Mouse (Mus musculus): ENCODE measurements around the gene Map3k7cl. TPM values are rescaled to one million over a fixed set of nuclear protein-coding genes. Genes with fewer than 3 reads are reported as not detected.
A peak's percentile ranks its signal among the peaks of the same experiment; 100 is the strongest.

The Map3k7cl gene
- polyA plus RNA-seq, 1 experiment: 33.0 TPM

DNA sequence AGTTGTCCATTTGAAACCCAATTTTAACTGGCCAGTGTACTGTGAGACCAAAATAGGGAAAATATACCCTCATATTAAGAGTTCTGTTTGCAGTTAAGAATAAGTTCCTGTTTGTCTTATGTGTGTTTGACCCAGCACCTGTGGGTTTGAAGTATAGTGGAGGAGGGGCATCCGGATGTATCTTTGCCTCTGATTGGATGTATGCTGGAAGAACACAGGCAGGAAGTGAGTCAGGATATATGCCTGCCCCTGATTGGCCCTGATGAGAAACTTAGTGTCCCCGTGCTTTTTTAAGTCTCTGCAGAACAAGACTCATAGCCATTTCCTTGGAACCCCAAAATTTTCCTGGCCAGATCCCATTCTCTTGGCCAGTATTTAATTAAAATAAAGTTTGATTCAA is 51.8 kb downstream of the Map3k7cl start:
- WGBS: 72% methylated on average over 2 of the region's 2 CpGs
- H3K27me3 ChIP-seq (replicated peaks; ENCODE audit: control insufficient read depth, insufficient read depth, low read length): no peaks in the 10 kb centered on the region
- H3K4me1 ChIP-seq (ENCODE audit: control insufficient read depth, insufficient read depth, low read length): no peaks in the 10 kb centered on the region
- no peaks in the 10 kb centered on the region for H3K36me3 ChIP-seq (ENCODE audit: control insufficient read depth, insufficient read depth, low read length)
- TF ChIP-seq CTCF (conservative IDR thresholded peaks at IDR 0.05; ENCODE audit: insufficient read depth, insufficient read length, low read depth, low read length) (no peak), POLR2A (IDR thresholded peaks at IDR 0.05; ENCODE audit: low read depth, low read length) (no peak)
- no peak overlapping the region for H3K27ac ChIP-seq (ENCODE audit: insufficient read depth, low read depth, low read length)
- no peak for DNase-seq
- H3K4me3 ChIP-seq (ENCODE audit: insufficient read depth, low read depth, low read length): no peak overlapping the region

GRCm38 (mm10) chr16:87607383-87607782 is 54.3 kb downstream of the Map3k7cl start:
- Histone ChIP-seq H3K27me3 (replicated peaks; ENCODE audit: control insufficient read depth, insufficient read depth, low read length) (no peaks in the 10 kb centered on the region), H3K27ac (ENCODE audit: insufficient read depth, low read depth, low read length) (no peak overlapping the region), H3K4me1 (ENCODE audit: control insufficient read depth, insufficient read depth, low read length) (no peaks in the 10 kb centered on the region), H3K36me3 (ENCODE audit: control insufficient read depth, insufficient read depth, low read length) (no peaks in the 10 kb centered on the region), H3K4me3 (ENCODE audit: insufficient read depth, low read depth, low read length) (no peak overlapping the region)
- DNase-seq: no peak
- no peak for TF ChIP-seq POLR2A (IDR thresholded peaks at IDR 0.05; ENCODE audit: low read depth, low read length)
- TF ChIP-seq CTCF (conservative IDR thresholded peaks at IDR 0.05; ENCODE audit: insufficient read depth, insufficient read length, low read depth, low read length): no peak
- 93% methylated on average over 1 of the region's 1 CpGs for WGBS

DNA sequence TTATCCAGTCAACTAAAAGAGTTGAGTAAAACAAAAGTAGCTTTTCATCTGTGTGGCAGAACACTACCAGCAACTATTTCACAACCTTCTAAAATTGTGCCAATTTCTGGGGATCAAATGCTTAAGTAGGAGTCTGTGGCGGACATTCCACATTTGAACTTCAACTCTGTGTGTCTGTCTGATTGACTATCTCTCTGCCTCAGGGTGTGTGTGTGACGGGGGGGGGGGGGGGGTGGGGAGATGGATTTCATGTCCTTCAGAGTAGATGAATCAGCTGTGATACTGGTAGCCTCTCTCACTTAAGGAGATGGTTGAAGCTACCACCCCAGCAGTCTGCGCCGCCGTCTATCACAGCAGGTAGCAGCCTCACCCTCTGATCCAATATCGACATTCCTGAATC is 54.8 kb downstream of the Map3k7cl start:
- no peaks in the 10 kb centered on the region for H3K27me3 ChIP-seq (replicated peaks; ENCODE audit: control insufficient read depth, insufficient read depth, low read length)
- no peaks in the 10 kb centered on the region for H3K4me1 ChIP-seq (ENCODE audit: control insufficient read depth, insufficient read depth, low read length)
- TF ChIP-seq CTCF (conservative IDR thresholded peaks at IDR 0.05; ENCODE audit: insufficient read depth, insufficient read length, low read depth, low read length) (no peak), POLR2A (IDR thresholded peaks at IDR 0.05; ENCODE audit: low read depth, low read length) (no peak)
- no peak overlapping the region for H3K27ac ChIP-seq (ENCODE audit: insufficient read depth, low read depth, low read length)
- H3K36me3 ChIP-seq (ENCODE audit: control insufficient read depth, insufficient read depth, low read length): no peaks in the 10 kb centered on the region
- H3K4me3 ChIP-seq (ENCODE audit: insufficient read depth, low read depth, low read length): no peak overlapping the region
- DNase-seq: no peak
- 87% methylated on average over 6 of the region's 6 CpGs for WGBS

DNA sequence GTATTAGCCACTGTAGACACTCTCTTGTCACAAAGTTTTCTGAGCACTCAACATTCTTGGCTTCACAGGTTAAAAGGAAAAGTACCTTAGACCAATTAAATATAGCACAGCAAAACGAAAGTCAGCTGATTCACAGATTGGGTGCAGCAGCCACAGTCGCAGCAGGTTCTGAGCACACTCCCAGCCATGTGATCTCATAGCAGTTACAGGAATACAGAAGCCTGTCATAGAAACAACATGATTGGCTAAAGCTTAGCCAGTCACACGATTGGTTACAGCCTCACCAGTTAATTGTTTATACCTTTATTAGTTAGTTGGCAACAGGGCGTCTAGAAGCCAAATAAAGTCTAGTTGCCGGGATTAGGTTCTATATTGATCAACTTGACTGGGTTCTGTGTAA is 57.0 kb downstream of the Map3k7cl start:
- no peaks in the 10 kb centered on the region for H3K36me3 ChIP-seq (ENCODE audit: control insufficient read depth, insufficient read depth, low read length)
- peak; percentile 58 for DNase-seq
- no peak overlapping the region for H3K4me3 ChIP-seq (ENCODE audit: insufficient read depth, low read depth, low read length)
- H3K4me1 ChIP-seq (ENCODE audit: control insufficient read depth, insufficient read depth, low read length): no peaks in the 10 kb centered on the region
- H3K27ac ChIP-seq (ENCODE audit: insufficient read depth, low read depth, low read length): no peak overlapping the region
- 69% methylated on average over 5 of the region's 5 CpGs for WGBS
- TF ChIP-seq POLR2A (IDR thresholded peaks at IDR 0.05; ENCODE audit: low read depth, low read length): no peak
- TF ChIP-seq CTCF (conservative IDR thresholded peaks at IDR 0.05; ENCODE audit: insufficient read depth, insufficient read length, low read depth, low read length): no peak
- H3K27me3 ChIP-seq (replicated peaks; ENCODE audit: control insufficient read depth, insufficient read depth, low read length): no peaks in the 10 kb centered on the region

GRCm38 (mm10) chr16:87610556-87611295 is 57.6 kb downstream of the Map3k7cl start:
- H3K27me3 ChIP-seq (replicated peaks; ENCODE audit: control insufficient read depth, insufficient read depth, low read length): no peaks in the 10 kb centered on the region
- no peaks in the 10 kb centered on the region for H3K36me3 ChIP-seq (ENCODE audit: control insufficient read depth, insufficient read depth, low read length)
- peak overlapping the region; percentile 21; the same call in 1 of the 2 replicates for H3K4me3 ChIP-seq (ENCODE audit: insufficient read depth, low read depth, low read length)
- WGBS: 63% methylated on average over 21 of the region's 21 CpGs
- no peaks in the 10 kb centered on the region for H3K4me1 ChIP-seq (ENCODE audit: control insufficient read depth, insufficient read depth, low read length)
- no peak for DNase-seq
- H3K27ac ChIP-seq (ENCODE audit: insufficient read depth, low read depth, low read length): no peak overlapping the region
- TF ChIP-seq CTCF (conservative IDR thresholded peaks at IDR 0.05; ENCODE audit: insufficient read depth, insufficient read length, low read depth, low read length): no peak
- no peak for TF ChIP-seq POLR2A (IDR thresholded peaks at IDR 0.05; ENCODE audit: low read depth, low read length)

DNA sequence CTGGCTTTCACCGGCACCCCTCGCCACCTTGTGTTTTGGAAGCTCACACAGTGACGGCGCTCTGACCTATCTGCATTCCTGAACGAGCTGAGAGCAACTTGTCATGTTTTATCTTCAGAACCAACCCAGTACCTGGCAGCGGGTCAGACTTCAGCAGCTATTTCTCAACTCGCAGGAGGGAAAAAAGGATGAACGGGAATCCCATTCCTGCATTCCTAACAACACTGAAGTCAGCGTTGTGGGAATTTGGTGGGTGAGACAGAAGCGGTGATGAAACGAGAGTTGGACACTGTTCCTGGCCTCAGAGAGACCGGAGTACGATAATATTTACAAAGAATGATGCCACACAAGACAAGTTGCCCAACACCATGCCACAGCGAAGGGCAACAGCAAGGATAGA is 58.3 kb downstream of the Map3k7cl start:
- H3K27me3 ChIP-seq (replicated peaks; ENCODE audit: control insufficient read depth, insufficient read depth, low read length): no peaks in the 10 kb centered on the region
- 72% methylated on average over 14 of the region's 14 CpGs for WGBS
- DNase-seq: peak; percentile 8
- no peaks in the 10 kb centered on the region for H3K36me3 ChIP-seq (ENCODE audit: control insufficient read depth, insufficient read depth, low read length)
- no peaks in the 10 kb centered on the region for H3K4me1 ChIP-seq (ENCODE audit: control insufficient read depth, insufficient read depth, low read length)
- TF ChIP-seq POLR2A (IDR thresholded peaks at IDR 0.05; ENCODE audit: low read depth, low read length): no peak
- no peak for TF ChIP-seq CTCF (conservative IDR thresholded peaks at IDR 0.05; ENCODE audit: insufficient read depth, insufficient read length, low read depth, low read length)
- H3K27ac ChIP-seq (ENCODE audit: insufficient read depth, low read depth, low read length): no peak overlapping the region
- peak overlapping the region; percentile 21; the same call in 1 of the 2 replicates for H3K4me3 ChIP-seq (ENCODE audit: insufficient read depth, low read depth, low read length)

DNA sequence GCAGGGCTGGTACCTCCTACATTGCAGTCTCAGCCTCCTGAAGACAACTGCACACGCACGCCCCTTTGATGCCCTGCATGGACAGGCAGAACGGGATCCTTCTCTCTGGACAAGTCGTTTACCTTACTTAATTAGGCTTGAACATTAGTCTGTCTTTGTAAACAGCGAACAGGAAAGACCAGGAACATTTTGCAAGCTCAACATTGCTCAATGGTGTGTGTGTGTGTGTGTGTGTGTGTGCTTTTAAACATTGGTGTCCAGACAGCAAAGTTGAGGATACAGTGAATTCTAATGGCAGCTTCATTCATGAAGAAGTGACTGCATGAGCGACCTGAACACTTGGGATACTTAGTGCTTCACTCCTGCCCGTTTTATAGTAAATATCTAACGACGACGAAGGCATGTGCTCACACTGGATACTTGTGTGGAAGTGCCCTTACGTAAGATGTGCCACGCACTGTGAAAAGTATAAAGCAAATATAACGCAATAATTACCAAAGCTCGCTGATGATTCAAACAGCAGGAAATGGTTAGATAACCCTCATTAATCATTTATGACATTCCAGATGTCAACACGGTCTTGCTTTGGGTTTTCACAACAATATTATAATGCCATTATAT is 59.2 kb downstream of the Map3k7cl start:
- Histone ChIP-seq H3K27me3 (replicated peaks; ENCODE audit: control insufficient read depth, insufficient read depth, low read length) (no peaks in the 10 kb centered on the region), H3K4me1 (ENCODE audit: control insufficient read depth, insufficient read depth, low read length) (no peaks in the 10 kb centered on the region), H3K36me3 (ENCODE audit: control insufficient read depth, insufficient read depth, low read length) (no peaks in the 10 kb centered on the region), H3K27ac (ENCODE audit: insufficient read depth, low read depth, low read length) (no peak overlapping the region), H3K4me3 (ENCODE audit: insufficient read depth, low read depth, low read length) (no peak overlapping the region)
- no peak for TF ChIP-seq CTCF (conservative IDR thresholded peaks at IDR 0.05; ENCODE audit: insufficient read depth, insufficient read length, low read depth, low read length)
- DNase-seq: no peak
- 46% methylated on average over 15 of the region's 15 CpGs for WGBS
